Mouse (Mus musculus): ENCODE results near the gene Rpl3.
A peak's percentile ranks its signal among the peaks of the same experiment; 100 is the strongest.

DNA sequence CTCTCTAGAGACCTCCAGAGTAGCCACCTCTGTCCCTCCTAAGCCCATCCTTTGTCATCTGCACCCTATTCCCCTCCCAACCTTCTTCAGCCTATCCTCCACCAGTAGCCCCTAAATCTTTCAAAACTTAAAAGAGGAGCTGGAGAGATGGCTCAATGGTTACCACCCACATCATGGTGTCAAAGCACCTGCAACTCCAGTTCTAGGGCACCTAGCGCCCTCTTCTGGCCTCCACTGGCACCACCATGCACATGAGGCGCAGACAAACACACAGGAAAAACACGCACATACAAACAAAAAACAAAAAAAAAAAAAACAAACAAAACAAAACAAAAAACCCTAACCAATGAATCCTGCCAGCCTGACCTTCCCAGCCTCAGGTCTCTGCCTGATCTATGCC, 25.1 kb downstream of the Rpl3 start:
- peak; percentile 73 for TF ChIP-seq CTCF (IDR thresholded peaks at IDR 0.05; ENCODE audit: low read depth)
- no peak for TF ChIP-seq EP300 (IDR thresholded peaks at IDR 0.05; ENCODE audit: low read depth)
